Mouse (Mus musculus) MEL (cell line): Measurements from ENCODE around the gene Ccl28.

Experiments used
- CTCF ChIP-seq, 3 experiments: IDR thresholded peaks in 2 of 3; conservative IDR thresholded peaks in 1 of 3; 2 replicates each; pipeline ENCODE4 v1.5.1; 2011 to 2012; ENCODE audit warnings: low read length in 3 of 3, low read depth in 2 of 3, mild to moderate bottlenecking in 2 of 3, improper control_type of control experiment in 1 of 3, inconsistent platforms in 1 of 3, mixed read lengths in 1 of 3, moderate library complexity in 1 of 3; ENCODE audit not compliant: control insufficient read depth in 1 of 3, insufficient read depth in 1 of 3, poor library complexity in 1 of 3, severe bottlenecking in 1 of 3
- E2F4 ChIP-seq: IDR thresholded peaks from 2 replicates; pipeline ENCODE4 v1.6.1; 2011; ENCODE audit warnings: low read depth, low read length, improper control_type of control experiment, borderline replicate concordance
- GATA1 ChIP-seq: IDR thresholded peaks from 2 replicates; pipeline ENCODE4 v1.6.1; 2011; ENCODE audit warnings: low read depth, low read length, improper control_type of control experiment
- KAT2A ChIP-seq: conservative IDR thresholded peaks from 2 replicates; pipeline ENCODE4 v1.6.1; 2012; ENCODE audit warnings: low read depth, low read length, improper control_type of control experiment, inconsistent platforms
- MAX ChIP-seq: IDR thresholded peaks from 2 replicates; pipeline ENCODE4 v1.6.1; 2011; ENCODE audit warnings: low read length, improper control_type of control experiment
- MAZ ChIP-seq: IDR thresholded peaks from 2 replicates; pipeline ENCODE4 v1.6.1; 2012; ENCODE audit warnings: low read depth, mild to moderate bottlenecking, inconsistent platforms, low read length, improper control_type of control experiment
- POLR2A ChIP-seq, 2 experiments: IDR thresholded peaks; 2 replicates each; pipeline ENCODE4 v1.6.1; 2011 to 2012; ENCODE audit warnings: low read length in 2 of 2, mild to moderate bottlenecking in 2 of 2, control low read depth in 1 of 2, improper control_type of control experiment in 1 of 2, low read depth in 1 of 2, moderate library complexity in 1 of 2; ENCODE audit not compliant: control insufficient read depth in 1 of 2, insufficient read depth in 1 of 2, poor library complexity in 1 of 2
- RAD21 ChIP-seq: IDR thresholded peaks from 2 replicates; pipeline ENCODE4 v1.6.1; 2011; ENCODE audit warnings: mild to moderate bottlenecking, low read depth, low read length, improper control_type of control experiment
- TCF12 ChIP-seq: IDR thresholded peaks from 2 replicates; pipeline ENCODE4 v1.6.1; 2014; ENCODE audit warnings: low read depth, mild to moderate bottlenecking, inconsistent platforms, low read length, improper control_type of control experiment, moderate library complexity

DNA sequence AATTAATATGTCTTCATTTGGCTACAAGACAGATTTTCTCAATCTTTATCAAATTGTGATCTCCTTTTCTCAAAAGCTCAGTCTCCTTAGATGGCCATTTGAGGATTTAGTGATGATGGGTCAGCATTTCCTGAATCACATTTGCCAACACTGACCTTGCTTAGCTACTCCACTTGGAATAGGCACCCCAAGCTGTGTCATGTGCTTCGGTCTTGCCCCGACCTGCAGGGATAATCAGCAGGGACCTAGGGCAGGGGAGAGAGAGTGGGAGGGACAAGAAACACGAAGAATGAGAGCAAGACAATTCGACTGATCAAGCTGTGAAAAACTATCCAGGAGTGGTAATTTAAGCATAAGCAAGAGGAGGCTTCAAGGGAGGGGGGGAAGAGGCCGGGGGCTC lies 21.1 kb downstream of the Ccl28 start:
- TF ChIP-seq CTCF (IDR thresholded peaks at IDR 0.05 in 2 of 3, conservative IDR thresholded peaks at IDR 0.05 in 1 of 3; ENCODE audit: control insufficient read depth in 1 of 3, insufficient read depth in 1 of 3, low read depth in 2 of 3, low read length in 3 of 3, poor library complexity in 1 of 3, severe bottlenecking in 1 of 3) (no peak), GATA1 (no peak), E2F4 (no peak), KAT2A (no peak), MAX (no peak), MAZ (no peak), TCF12 (no peak), POLR2A (IDR thresholded peaks at IDR 0.05; ENCODE audit: control insufficient read depth in 1 of 2, insufficient read depth in 1 of 2, low read depth in 1 of 2, low read length in 2 of 2, poor library complexity in 1 of 2) (no peak), RAD21 (no peak)
